Comparison of ENCODE assay signal across 13 mouse cellular contexts in the genomic region with DNA sequence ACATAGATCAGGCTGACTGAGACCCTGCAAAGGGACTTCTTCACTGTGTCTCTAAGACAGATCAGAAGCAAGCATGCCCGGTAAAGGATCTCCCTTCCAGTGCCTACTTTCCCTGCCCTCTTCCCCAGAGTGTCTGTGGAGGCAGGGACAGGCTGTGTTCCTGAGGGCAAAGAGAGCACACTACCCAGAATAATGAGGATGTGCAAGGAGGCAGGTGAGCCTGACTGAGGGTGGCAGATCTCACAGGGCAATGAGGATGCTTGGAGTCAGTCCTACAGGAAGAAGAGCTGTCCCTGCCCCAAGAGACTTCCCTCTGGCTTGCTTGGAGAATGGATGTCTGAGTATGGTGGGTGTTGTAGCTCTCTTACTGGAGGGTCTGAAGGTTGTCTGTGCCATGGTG.
DNase-seq lines count a peak whose midpoint lies in the region; ATAC-seq and TF ChIP-seq lines count a peak whose summit lies in the region.
"Had no signal": no experiment of that assay in that cellular context is flagged by ENCODE, and none has a peak within 500 bp of the region (broad histone marks: within the 10 kb centered on the region; RNA-seq: fewer than 3 reads in every experiment).

No protein-coding gene starts in this region.

- no peak for TF ChIP-seq POLR2A in kidney, adult 2 months (IDR thresholded peaks at IDR 0.05; ENCODE audit: low read depth, low read length)

- no peaks in the 10 kb centered on the region for H3K9me3 ChIP-seq in embryonic facial prominence, embryonic 10.5 days
- no peaks in the 10 kb centered on the region for H3K9me3 ChIP-seq in hindbrain, embryonic 14.5 days (ENCODE audit: control insufficient read depth, low read length)
- H3K9me3 ChIP-seq in neural tube, embryonic 13.5 days, result no peaks in the 10 kb centered on the region
- no peaks in the 10 kb centered on the region for H3K9me3 ChIP-seq in lung, postnatal 0 days (ENCODE audit: low read length)
- H3K9me3 ChIP-seq: heart, embryonic 15.5 days; liver, embryonic 12.5 days had no signal

- H3K27ac ChIP-seq in embryonic facial prominence, embryonic 10.5 days (replicated peaks), result no peak overlapping the region
- H3K27ac ChIP-seq in hindbrain, embryonic 14.5 days, result peak overlapping the region; percentile 91
- H3K27ac ChIP-seq in neural tube, embryonic 13.5 days (replicated peaks), result peak overlapping the region; percentile 90
- no peak overlapping the region for H3K27ac ChIP-seq in kidney, adult 2 months (ENCODE audit: insufficient read depth, low read depth, low read length)
- no peak overlapping the region for H3K27ac ChIP-seq in lung, postnatal 0 days (ENCODE audit: low read length)
- H3K27ac ChIP-seq: heart, embryonic 15.5 days; liver, embryonic 12.5 days had no signal

- H3K4me3 ChIP-seq in embryonic facial prominence, embryonic 10.5 days, result peak overlapping the region; percentile 51; the same call in 1 of the 2 replicates
- H3K4me3 ChIP-seq in hindbrain, embryonic 14.5 days (replicated peaks; ENCODE audit: low read length), result peak overlapping the region; percentile 45
- peak overlapping the region; percentile 49 for H3K4me3 ChIP-seq in neural tube, embryonic 13.5 days
- no peak overlapping the region for H3K4me3 ChIP-seq in kidney, adult 2 months (ENCODE audit: insufficient read depth, low read depth, low read length)
- H3K4me3 ChIP-seq in lung, postnatal 0 days (ENCODE audit: low read depth, low read length), result no peak overlapping the region
- H3K4me3 ChIP-seq: heart, embryonic 15.5 days; liver, embryonic 12.5 days had no signal

- DNase-seq in layer of hippocampus, postnatal 25 days (ENCODE audit: extremely low spot score in 1 of 2, low spot score in 1 of 2), result peak; percentile 21 to 31
- DNase-seq in layer of hippocampus, adult 11-12 months (ENCODE audit: low spot score), result no peak
- DNase-seq in embryonic facial prominence, embryonic 10.5 days (ENCODE audit: low spot score), result no peak
- DNase-seq in hindbrain, embryonic 14.5 days (ENCODE audit: low spot score), result no peak
- DNase-seq in kidney, adult 2 months, result no peak
- DNase-seq in lung, postnatal 0 days (ENCODE audit: low spot score), result no peak
- DNase-seq: kidney, postnatal 10 days; thymus, adult 2 months had no signal

- peaks cover 10% of the 10 kb centered on the region for H3K4me1 ChIP-seq in embryonic facial prominence, embryonic 10.5 days
- H3K4me1 ChIP-seq in hindbrain, embryonic 14.5 days (replicated peaks; ENCODE audit: control insufficient read depth, insufficient read depth, low read length), result peaks cover 37% of the 10 kb centered on the region
- H3K4me1 ChIP-seq in neural tube, embryonic 13.5 days (replicated peaks), result peaks cover 43% of the 10 kb centered on the region
- no peaks in the 10 kb centered on the region for H3K4me1 ChIP-seq in kidney, adult 2 months (ENCODE audit: control insufficient read depth, insufficient read depth, low read length)
- no peaks in the 10 kb centered on the region for H3K4me1 ChIP-seq in lung, postnatal 0 days (ENCODE audit: insufficient read depth, low read depth, low read length)
- H3K4me1 ChIP-seq: heart, embryonic 15.5 days; liver, embryonic 12.5 days had no signal

- peak overlapping the region; percentile 73 for H3K4me2 ChIP-seq in hindbrain, embryonic 14.5 days (replicated peaks)
- peak overlapping the region; percentile 66 for H3K4me2 ChIP-seq in neural tube, embryonic 13.5 days
- no peak overlapping the region for H3K4me2 ChIP-seq in lung, postnatal 0 days (replicated peaks; ENCODE audit: low read depth, low read length)
- H3K4me2 ChIP-seq: liver, embryonic 12.5 days had no signal

- WGBS in embryonic facial prominence, embryonic 10.5 days, result 51% methylated on average over 1 of the region's 1 CpGs
- 19% methylated on average over 1 of the region's 1 CpGs for WGBS in hindbrain, embryonic 14.5 days
- WGBS in neural tube, embryonic 13.5 days, result 42% methylated on average over 1 of the region's 1 CpGs
- WGBS in kidney, adult 2 months, result 71% methylated on average over 1 of the region's 1 CpGs
- 72% methylated on average over 1 of the region's 1 CpGs for WGBS in lung, postnatal 0 days

- H3K9ac ChIP-seq in hindbrain, embryonic 14.5 days, result peak overlapping the region; percentile 76
- peak overlapping the region; percentile 75 for H3K9ac ChIP-seq in neural tube, embryonic 13.5 days
- H3K9ac ChIP-seq in lung, postnatal 0 days (replicated peaks; ENCODE audit: low read depth), result no peak overlapping the region
- H3K9ac ChIP-seq: heart, embryonic 15.5 days; liver, embryonic 12.5 days had no signal

- no peak for TF ChIP-seq EP300 in lung, postnatal 0 days (IDR thresholded peaks at IDR 0.05)

- peak; percentile 15; the same call in 1 of the 2 replicates for ATAC-seq in hindbrain, embryonic 14.5 days (ENCODE audit: low FRiP score)
- ATAC-seq in neural tube, embryonic 13.5 days (ENCODE audit: low read depth), result peak; percentile 18; the same call in 1 of the 2 replicates
- ATAC-seq in lung, postnatal 0 days, result no peak
- no peak for ATAC-seq in megakaryocyte-erythroid progenitor cell, adult 5-6 weeks (replicated peaks; ENCODE audit: low FRiP score, low TSS enrichment, poor library complexity, severe bottlenecking)
- ATAC-seq: CD4-positive, CD25-positive, alpha-beta regulatory T cell, adult 4 months; liver, embryonic 12.5 days had no signal

- peaks cover 6% of the 10 kb centered on the region for H3K27me3 ChIP-seq in embryonic facial prominence, embryonic 10.5 days (replicated peaks; ENCODE audit: low read depth, poor library complexity, severe bottlenecking)
- no peaks in the 10 kb centered on the region for H3K27me3 ChIP-seq in hindbrain, embryonic 14.5 days (ENCODE audit: control insufficient read depth, insufficient read depth, low read length)
- no peaks in the 10 kb centered on the region for H3K27me3 ChIP-seq in neural tube, embryonic 13.5 days
- no peaks in the 10 kb centered on the region for H3K27me3 ChIP-seq in kidney, adult 2 months (replicated peaks; ENCODE audit: control insufficient read depth, insufficient read depth, low read length)
- no peaks in the 10 kb centered on the region for H3K27me3 ChIP-seq in lung, postnatal 0 days (replicated peaks; ENCODE audit: insufficient read depth, low read length)
- H3K27me3 ChIP-seq: heart, embryonic 15.5 days had no signal

- no peaks in the 10 kb centered on the region for H3K36me3 ChIP-seq in embryonic facial prominence, embryonic 10.5 days (replicated peaks)
- no peaks in the 10 kb centered on the region for H3K36me3 ChIP-seq in hindbrain, embryonic 14.5 days (replicated peaks; ENCODE audit: control insufficient read depth, insufficient read depth)
- H3K36me3 ChIP-seq in neural tube, embryonic 13.5 days, result no peaks in the 10 kb centered on the region
- H3K36me3 ChIP-seq in kidney, adult 2 months (ENCODE audit: control insufficient read depth, insufficient read depth, low read length), result no peaks in the 10 kb centered on the region
- no peaks in the 10 kb centered on the region for H3K36me3 ChIP-seq in lung, postnatal 0 days (ENCODE audit: insufficient read depth, low read length)
- H3K36me3 ChIP-seq: heart, embryonic 15.5 days; liver, embryonic 12.5 days had no signal

- no peak for TF ChIP-seq CTCF in kidney, adult 2 months (conservative IDR thresholded peaks at IDR 0.05; ENCODE audit: insufficient read depth, insufficient read length, low read depth, low read length)
- no peak for TF ChIP-seq CTCF in lung, postnatal 0 days (IDR thresholded peaks at IDR 0.05)

Comparison
In these comparisons a context has a peak if more than half of its experiments do, and no peak if none do; other contexts are left out.
1. DNase-seq: peak in layer of hippocampus, postnatal 25 days (2 of 2); none in layer of hippocampus, adult 11-12 months (single experiment), embryonic facial prominence, embryonic 10.5 days (single experiment), hindbrain, embryonic 14.5 days (single experiment), kidney, adult 2 months (single experiment) and lung, postnatal 0 days (single experiment).
2. H3K27ac ChIP-seq: peak in hindbrain, embryonic 14.5 days (single experiment) and neural tube, embryonic 13.5 days (single experiment); none in embryonic facial prominence, embryonic 10.5 days (single experiment), kidney, adult 2 months (single experiment) and lung, postnatal 0 days (single experiment).
3. H3K4me3 ChIP-seq: peak in embryonic facial prominence, embryonic 10.5 days (single experiment), hindbrain, embryonic 14.5 days (single experiment) and neural tube, embryonic 13.5 days (single experiment); none in kidney, adult 2 months (single experiment) and lung, postnatal 0 days (single experiment).
4. ATAC-seq: peak in hindbrain, embryonic 14.5 days (single experiment) and neural tube, embryonic 13.5 days (single experiment); none in lung, postnatal 0 days (single experiment) and megakaryocyte-erythroid progenitor cell, adult 5-6 weeks (single experiment).